Mouse (Mus musculus): ENCODE measurements around the gene Nfkbib. TPM values are rescaled to one million over a fixed set of nuclear protein-coding genes. Genes with fewer than 3 reads are reported as not detected.

The Nfkbib gene
- polyA plus RNA-seq, 1 experiment from 2014 or later, result 31.2 TPM

DNA sequence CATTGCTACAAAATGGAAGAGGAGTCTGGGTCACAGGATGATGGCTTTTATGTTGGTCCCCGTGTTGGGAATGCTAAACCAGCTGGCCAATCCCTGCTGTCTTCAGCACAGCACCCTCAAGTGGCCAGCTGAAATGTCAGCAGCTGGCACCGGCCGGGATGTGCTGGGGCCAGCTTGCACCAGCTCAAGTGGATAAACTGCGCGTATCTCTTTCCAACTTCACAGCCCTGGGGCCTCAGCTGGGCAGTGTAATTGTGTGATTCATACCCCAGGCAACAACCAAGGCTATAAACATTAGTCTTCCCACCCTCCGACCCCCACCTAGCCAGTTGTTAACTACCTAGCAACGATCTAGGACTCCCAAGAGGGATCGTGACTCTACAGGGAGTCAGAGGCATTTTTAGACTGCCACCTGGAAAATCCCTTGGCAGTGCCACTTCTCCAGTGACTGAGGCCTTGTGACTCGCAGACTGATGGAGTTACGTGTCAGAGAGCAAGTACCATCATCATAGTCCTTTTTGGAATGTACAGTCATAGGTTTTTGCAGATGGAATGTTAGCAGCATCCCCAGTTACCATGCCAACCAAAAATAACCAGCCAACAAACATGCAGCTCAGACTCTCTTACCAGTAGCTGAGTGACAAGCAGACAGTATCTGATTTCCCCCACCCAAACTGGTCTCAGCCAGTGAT is 39.5 kb downstream of the Nfkbib start:
- DNase-seq (ENCODE audit: low spot score) (peak; percentile 33), ATAC-seq (ENCODE audit: low FRiP score, low TSS enrichment) (0 out of 2 replicates have a peak, but pooled peaks have one; percentile 27)
- H3K4me2 ChIP-seq (replicated peaks; ENCODE audit: low read depth), result no peak overlapping the region
- H3K36me3 ChIP-seq (ENCODE audit: control insufficient read depth, insufficient read depth, low read length), result no peaks in the 10 kb centered on the region
- H3K27ac ChIP-seq (replicated peaks), result no peak overlapping the region
- no peaks in the 10 kb centered on the region for H3K27me3 ChIP-seq (ENCODE audit: control insufficient read depth, insufficient read depth, low read length)
- WGBS, result 59% methylated on average over 10 of the region's 10 CpGs
- H3K9ac ChIP-seq (ENCODE audit: low read length), result no peak overlapping the region
- H3K4me1 ChIP-seq (replicated peaks; ENCODE audit: control insufficient read depth, insufficient read depth), result peaks cover 4% of the 10 kb centered on the region; the same call in 1 of the 2 replicates
- TF ChIP-seq EP300 (optimal IDR thresholded peaks at IDR 0.05) (no peak), CTCF (IDR thresholded peaks at IDR 0.05; ENCODE audit: low read depth) (peak; percentile 62)
- no peak overlapping the region for H3K4me3 ChIP-seq (ENCODE audit: low read depth, low read length)
- H3K9me3 ChIP-seq (ENCODE audit: control insufficient read depth, low read length), result no peaks in the 10 kb centered on the region

DNA sequence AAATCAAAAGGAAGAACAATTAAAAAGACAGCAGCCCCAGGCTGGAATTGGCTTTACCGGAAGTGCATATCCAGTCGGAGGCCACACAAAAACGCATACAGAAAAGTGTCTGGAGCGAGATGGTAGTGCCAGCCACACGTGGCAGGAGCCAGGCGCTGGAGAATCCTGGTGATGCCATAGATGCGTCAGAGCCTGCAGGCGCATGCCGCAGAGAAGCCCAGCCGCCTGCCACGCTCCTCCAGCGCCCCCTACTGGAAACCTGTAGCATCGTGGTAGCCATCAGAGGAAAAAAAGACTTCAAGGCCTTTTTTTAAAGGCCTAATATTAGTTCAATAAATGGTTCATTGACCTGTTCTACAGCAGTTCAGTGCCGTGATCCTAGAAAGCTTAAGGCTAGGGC is 40.7 kb downstream of the Nfkbib start:
- whole genome bisulfite sequencing, result 8% methylated on average over 14 of the region's 14 CpGs
- H3K4me1 ChIP-seq (replicated peaks; ENCODE audit: control insufficient read depth, insufficient read depth), result no peaks in the 10 kb centered on the region
- no peak overlapping the region for H3K4me3 ChIP-seq (ENCODE audit: low read depth, low read length)
- no peak overlapping the region for H3K27ac ChIP-seq (replicated peaks)
- H3K9me3 ChIP-seq (ENCODE audit: control insufficient read depth, low read length), result no peaks in the 10 kb centered on the region
- ATAC-seq (ENCODE audit: low FRiP score, low TSS enrichment) (peak; percentile 77), DNase-seq (ENCODE audit: low spot score) (peak; percentile 85)
- H3K27me3 ChIP-seq (ENCODE audit: control insufficient read depth, insufficient read depth, low read length), result no peaks in the 10 kb centered on the region
- TF ChIP-seq CTCF (IDR thresholded peaks at IDR 0.05; ENCODE audit: low read depth) (peak; percentile 97), EP300 (optimal IDR thresholded peaks at IDR 0.05) (no peak)
- no peak overlapping the region for H3K4me2 ChIP-seq (replicated peaks; ENCODE audit: low read depth)
- H3K9ac ChIP-seq (ENCODE audit: low read length), result no peak overlapping the region
- no peaks in the 10 kb centered on the region for H3K36me3 ChIP-seq (ENCODE audit: control insufficient read depth, insufficient read depth, low read length)

DNA sequence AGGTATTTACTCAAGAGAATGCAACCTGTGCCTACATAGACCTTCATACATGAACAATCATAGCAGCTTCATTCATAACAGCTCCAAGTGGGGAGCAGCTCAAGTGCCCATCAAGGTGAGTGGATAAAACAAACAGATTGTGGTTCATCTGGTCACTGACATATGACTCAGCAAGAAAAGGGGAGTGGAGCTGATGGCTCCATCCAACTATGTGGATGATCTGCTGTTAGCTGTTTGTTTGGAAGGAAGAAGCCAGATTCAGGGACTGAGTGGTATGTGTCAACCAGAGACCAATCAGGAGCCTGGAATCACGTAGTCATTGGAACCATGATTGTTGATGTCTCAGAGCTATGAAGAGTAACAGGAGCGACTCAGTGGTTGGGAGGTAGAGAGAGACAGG is 42.7 kb downstream of the Nfkbib start:
- H3K4me3 ChIP-seq (ENCODE audit: low read depth, low read length), result no peak overlapping the region
- H3K9ac ChIP-seq (ENCODE audit: low read length), result no peak overlapping the region
- ATAC-seq (ENCODE audit: low FRiP score, low TSS enrichment), result no peak
- no peak overlapping the region for H3K27ac ChIP-seq (replicated peaks)
- no peaks in the 10 kb centered on the region for H3K9me3 ChIP-seq (ENCODE audit: control insufficient read depth, low read length)
- WGBS, result 89% methylated on average over 2 of the region's 2 CpGs
- H3K36me3 ChIP-seq (ENCODE audit: control insufficient read depth, insufficient read depth, low read length), result no peaks in the 10 kb centered on the region
- TF ChIP-seq EP300 (optimal IDR thresholded peaks at IDR 0.05), result no peak
- TF ChIP-seq CTCF (IDR thresholded peaks at IDR 0.05; ENCODE audit: low read depth), result no peak
- no peak overlapping the region for H3K4me2 ChIP-seq (replicated peaks; ENCODE audit: low read depth)
- no peaks in the 10 kb centered on the region for H3K4me1 ChIP-seq (replicated peaks; ENCODE audit: control insufficient read depth, insufficient read depth)
- no peaks in the 10 kb centered on the region for H3K27me3 ChIP-seq (ENCODE audit: control insufficient read depth, insufficient read depth, low read length)
- DNase-seq (ENCODE audit: low spot score), result no peak

DNA sequence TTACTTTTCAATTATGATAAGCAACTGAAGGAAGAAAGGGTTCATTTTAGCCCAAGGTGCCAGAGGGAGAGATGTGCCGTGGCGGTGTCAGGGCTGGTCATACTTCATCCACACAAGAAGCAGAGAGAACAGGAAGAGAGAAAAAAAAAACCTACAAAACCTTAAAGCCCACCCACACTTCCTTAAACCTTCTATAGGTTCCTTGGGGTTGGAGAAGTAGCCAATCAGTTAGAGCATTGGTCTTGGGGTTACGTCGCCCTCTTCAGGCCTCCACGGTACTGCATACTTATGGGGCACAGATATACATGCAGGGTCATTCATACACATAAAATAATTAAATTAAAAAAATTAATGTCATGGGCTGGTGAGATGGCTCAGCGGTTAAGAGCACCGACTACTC is 45.2 kb downstream of the Nfkbib start:
- ATAC-seq (ENCODE audit: low FRiP score, low TSS enrichment) (no peak), DNase-seq (ENCODE audit: low spot score) (no peak)
- no peak overlapping the region for H3K4me3 ChIP-seq (ENCODE audit: low read depth, low read length)
- no peaks in the 10 kb centered on the region for H3K4me1 ChIP-seq (replicated peaks; ENCODE audit: control insufficient read depth, insufficient read depth)
- H3K27me3 ChIP-seq (ENCODE audit: control insufficient read depth, insufficient read depth, low read length), result no peaks in the 10 kb centered on the region
- H3K27ac ChIP-seq (replicated peaks), result no peak overlapping the region
- WGBS, result 92% methylated on average over 7 of the region's 7 CpGs
- no peak overlapping the region for H3K9ac ChIP-seq (ENCODE audit: low read length)
- H3K9me3 ChIP-seq (ENCODE audit: control insufficient read depth, low read length), result no peaks in the 10 kb centered on the region
- H3K36me3 ChIP-seq (ENCODE audit: control insufficient read depth, insufficient read depth, low read length), result no peaks in the 10 kb centered on the region
- H3K4me2 ChIP-seq (replicated peaks; ENCODE audit: low read depth), result no peak overlapping the region
- TF ChIP-seq CTCF (IDR thresholded peaks at IDR 0.05; ENCODE audit: low read depth), result peak; percentile 51
- TF ChIP-seq EP300 (optimal IDR thresholded peaks at IDR 0.05), result no peak

DNA sequence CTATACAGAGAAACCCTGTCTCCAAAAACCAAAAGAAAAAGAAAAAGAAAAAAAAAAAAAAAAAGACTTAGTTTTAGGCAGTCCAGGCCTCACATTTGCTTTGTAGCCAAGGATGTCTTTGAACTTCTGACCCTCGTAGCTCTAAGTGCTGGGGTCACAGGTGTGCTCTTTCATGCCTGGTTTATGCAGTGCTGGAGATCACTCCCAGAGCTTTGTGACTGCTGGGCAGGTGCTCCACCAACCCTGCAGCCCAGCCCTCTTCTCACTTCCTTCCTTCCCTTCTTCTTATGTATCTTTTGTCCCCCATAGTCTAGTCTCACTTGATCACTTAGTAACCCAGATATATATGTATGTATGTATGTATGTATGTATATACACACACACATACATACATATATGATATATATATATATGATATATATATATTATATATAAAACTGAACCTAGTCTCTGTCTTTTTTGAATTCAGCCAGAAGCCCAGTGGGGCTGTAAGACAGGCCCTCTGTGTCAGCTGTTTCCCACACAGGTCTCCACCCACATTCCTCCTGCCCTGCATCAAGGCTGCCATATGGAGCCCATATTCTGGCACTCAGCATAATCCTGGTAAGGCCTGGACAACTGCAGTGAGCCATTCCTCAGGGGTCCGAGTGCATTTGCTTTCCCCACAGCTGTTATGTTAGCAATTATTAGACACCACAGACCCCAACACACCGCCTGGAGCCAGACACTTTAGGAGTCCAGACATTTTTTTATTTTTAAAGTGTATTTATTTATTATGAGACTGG is 46.4 kb downstream of the Nfkbib start:
- ATAC-seq (ENCODE audit: low FRiP score, low TSS enrichment), result no peak
- 62% methylated on average over 3 of the region's 3 CpGs for WGBS
- Histone ChIP-seq H3K9ac (ENCODE audit: low read length) (no peak overlapping the region), H3K4me2 (replicated peaks; ENCODE audit: low read depth) (no peak overlapping the region), H3K4me3 (ENCODE audit: low read depth, low read length) (no peak overlapping the region), H3K27me3 (ENCODE audit: control insufficient read depth, insufficient read depth, low read length) (no peaks in the 10 kb centered on the region), H3K9me3 (ENCODE audit: control insufficient read depth, low read length) (no peaks in the 10 kb centered on the region), H3K36me3 (ENCODE audit: control insufficient read depth, insufficient read depth, low read length) (no peaks in the 10 kb centered on the region), H3K27ac (replicated peaks) (no peak overlapping the region), H3K4me1 (replicated peaks; ENCODE audit: control insufficient read depth, insufficient read depth) (no peaks in the 10 kb centered on the region)
- no peak for DNase-seq (ENCODE audit: low spot score)
- TF ChIP-seq CTCF (IDR thresholded peaks at IDR 0.05; ENCODE audit: low read depth) (no peak), EP300 (optimal IDR thresholded peaks at IDR 0.05) (no peak)

DNA sequence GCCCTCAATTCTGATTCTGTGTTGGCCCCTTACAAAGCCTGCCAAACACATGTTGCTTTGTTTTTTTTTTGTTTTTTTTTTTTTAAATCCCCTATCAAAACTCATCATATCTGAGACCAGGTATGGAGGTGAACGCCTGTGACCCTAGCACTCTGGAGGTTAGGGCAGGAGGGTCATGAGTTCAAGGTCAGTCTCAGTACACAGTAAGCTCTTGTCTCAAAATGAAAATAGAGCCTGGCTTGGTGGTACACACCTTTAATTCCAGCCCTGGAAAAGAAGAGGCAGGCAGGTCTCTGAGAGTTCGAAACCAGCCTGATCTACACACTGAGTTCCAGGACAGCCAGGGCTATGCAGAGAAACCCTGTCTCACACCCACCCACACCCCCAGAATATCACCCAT is 47.7 kb downstream of the Nfkbib start:
- no peak overlapping the region for H3K4me3 ChIP-seq (ENCODE audit: low read depth, low read length)
- no peak for DNase-seq (ENCODE audit: low spot score)
- WGBS, result 86% methylated on average over 2 of the region's 2 CpGs
- TF ChIP-seq CTCF (IDR thresholded peaks at IDR 0.05; ENCODE audit: low read depth), result no peak
- TF ChIP-seq EP300 (optimal IDR thresholded peaks at IDR 0.05), result no peak
- H3K27me3 ChIP-seq (ENCODE audit: control insufficient read depth, insufficient read depth, low read length), result no peaks in the 10 kb centered on the region
- H3K4me2 ChIP-seq (replicated peaks; ENCODE audit: low read depth), result no peak overlapping the region
- no peaks in the 10 kb centered on the region for H3K36me3 ChIP-seq (ENCODE audit: control insufficient read depth, insufficient read depth, low read length)
- H3K27ac ChIP-seq (replicated peaks), result no peak overlapping the region
- H3K9me3 ChIP-seq (ENCODE audit: control insufficient read depth, low read length), result no peaks in the 10 kb centered on the region
- no peak for ATAC-seq (ENCODE audit: low FRiP score, low TSS enrichment)
- no peaks in the 10 kb centered on the region for H3K4me1 ChIP-seq (replicated peaks; ENCODE audit: control insufficient read depth, insufficient read depth)
- H3K9ac ChIP-seq (ENCODE audit: low read length), result no peak overlapping the region

All from stomach, postnatal 0 days (tissue).